Mouse (Mus musculus): ENCODE data around the gene Ctso.

DNA sequence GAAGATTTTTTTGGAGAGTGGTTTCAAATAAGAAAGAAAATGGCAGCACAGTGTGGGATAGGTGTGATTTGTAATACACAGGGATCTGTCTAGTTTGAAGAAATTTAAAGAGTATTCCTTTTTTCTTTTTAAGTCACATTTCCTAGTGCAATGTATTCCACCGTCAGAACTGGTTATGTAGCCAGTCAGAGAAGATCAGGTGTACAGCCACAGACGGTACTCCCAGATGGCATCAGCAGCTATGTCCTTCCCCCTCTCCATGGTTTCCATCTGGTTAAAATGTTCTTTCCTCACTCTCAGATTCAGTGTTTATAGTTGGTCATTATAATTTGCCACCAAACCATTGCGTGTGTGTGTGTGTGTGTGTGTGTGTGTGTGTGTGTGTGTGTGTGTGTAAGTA lies 10.7 kb downstream of the Ctso start:
- TF ChIP-seq MAZ (IDR thresholded peaks at IDR 0.05; ENCODE audit: low read depth, low read length) (no peak), POLR2A (IDR thresholded peaks at IDR 0.05; ENCODE audit: control insufficient read depth in 1 of 2, insufficient read depth in 1 of 2, low read depth in 1 of 2, low read length in 2 of 2, poor library complexity in 1 of 2) (no peak), CTCF (IDR thresholded peaks at IDR 0.05 in 2 of 3, conservative IDR thresholded peaks at IDR 0.05 in 1 of 3; ENCODE audit: control insufficient read depth in 1 of 3, insufficient read depth in 1 of 3, low read depth in 2 of 3, low read length in 3 of 3, poor library complexity in 1 of 3, severe bottlenecking in 1 of 3) (no peak), GATA1 (IDR thresholded peaks at IDR 0.05; ENCODE audit: low read depth, low read length) (no peak), MAFK (IDR thresholded peaks at IDR 0.05; ENCODE audit: borderline replicate concordance, low read depth, low read length) (no peak), TAL1 (IDR thresholded peaks at IDR 0.05; ENCODE audit: low read length) (no peak), GABPA (IDR thresholded peaks at IDR 0.05; ENCODE audit: low read depth, low read length) (no peak), HCFC1 (IDR thresholded peaks at IDR 0.05; ENCODE audit: low read depth, low read length) (no peak)
